Mouse (Mus musculus) gastrocnemius, adult 2 months (tissue): Measurements from ENCODE around the gene Ccsap. TPM values are rescaled to one million over a fixed set of nuclear protein-coding genes. Genes with fewer than 3 reads are reported as not detected.

ENCODE experiments used
- DNase-seq: peaks from one replicate; pipeline ENCODE4 v3.0.0; 2022
- H3K27ac ChIP-seq: fragments of 200-600 bp; 2 replicates; pipeline ENCODE4 v1.8.1; 2022; ENCODE audit warnings: mild to moderate bottlenecking
- H3K4me3 ChIP-seq: fragments of 200-600 bp; 2 replicates; pipeline ENCODE4 v1.8.1; 2022; ENCODE audit warnings: mild to moderate bottlenecking, moderate library complexity
- CTCF ChIP-seq: fragments of 200-600 bp; IDR thresholded peaks from 2 replicates; pipeline ENCODE4 v1.8.1; 2022; ENCODE audit warnings: antibody characterized with exemption, mild to moderate bottlenecking, moderate library complexity
- intact Hi-C: fragments of 180-260 bp; cut with DNase I; formaldehyde crosslinking; loops from one replicate; pipeline ENCODE4 v1.15.1; 2025
- total RNA-seq, 2 experiments: library from RNA; stranded (reverse); gene quantifications; 2 replicates each; pipeline ENCODE4 v1.2.3; 2021

The Ccsap gene
- total RNA-seq, 2 experiments from 2014 or later, result 0.42 to 0.46 TPM

DNA sequence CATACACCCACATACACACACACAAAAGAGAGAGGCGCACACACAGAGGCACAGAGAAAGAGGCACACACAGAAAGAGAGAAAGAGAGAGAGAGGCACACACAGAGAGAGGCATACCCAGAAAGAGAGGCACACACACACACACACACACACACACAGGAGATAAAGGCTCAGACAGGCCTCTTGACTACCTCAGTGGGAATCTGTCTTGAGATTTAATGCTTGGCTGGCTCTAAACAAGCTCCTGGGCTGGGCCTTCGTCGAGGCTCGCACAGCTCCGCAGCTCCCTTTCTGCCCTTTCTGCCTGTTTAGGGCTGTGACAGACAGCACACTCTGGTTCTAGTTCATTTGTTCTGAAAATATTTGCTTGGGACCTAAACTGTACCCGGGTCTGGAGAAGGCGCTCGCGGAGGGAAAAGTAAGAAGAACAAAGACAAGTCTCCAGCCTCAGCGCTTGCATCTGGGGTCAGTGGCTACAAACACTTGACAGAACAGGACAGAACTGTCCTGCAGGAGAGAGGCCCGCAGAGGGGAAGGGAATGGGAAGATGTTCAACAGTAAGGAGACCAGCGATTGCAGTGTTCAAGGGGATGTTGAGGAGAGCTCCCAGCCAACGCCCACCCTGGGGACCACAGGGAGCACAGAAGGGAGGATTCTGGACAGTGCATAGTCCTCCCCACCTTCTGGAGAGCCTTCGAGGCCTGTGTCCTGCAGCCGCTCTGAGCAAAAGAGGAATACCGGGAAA is 68.7 kb downstream of the Ccsap start:
- TF ChIP-seq CTCF, result no peak
- no peak overlapping the region for H3K27ac ChIP-seq
- no peak for DNase-seq
- intact Hi-C loops, result no loop called here
- no peak overlapping the region for H3K4me3 ChIP-seq

Other genes with a start within 250 kb of the Ccsap start
- gene Rhou, start 206.3 kb downstream of the Ccsap start, total RNA-seq, result 10 to 100 TPM; 15.2 to 44.8 TPM
- gene Rab4a, start 54.2 kb downstream of the Ccsap start, total RNA-seq, result 10 to 100 TPM; 12.0 to 12.4 TPM
- gene Acta1, start 34.5 kb upstream of the Ccsap start, total RNA-seq, result over 10,000 TPM; 45,578 to 47,175 TPM
- gene Nup133, start 89.1 kb upstream of the Ccsap start, total RNA-seq, result 10 to 100 TPM; 11.6 to 17.8 TPM
- gene Abcb10, start 122.9 kb upstream of the Ccsap start, total RNA-seq, result 10 to 100 TPM; 15.8 to 18.6 TPM
- gene Taf5l, start 161.2 kb upstream of the Ccsap start, total RNA-seq, result 10 to 100 TPM; 14.6 to 15.2 TPM
- 1 to 10 TPM; 5.8 to 6.0 TPM for gene Urb2, start 161.3 kb upstream of the Ccsap start, total RNA-seq